Mouse (Mus musculus) liver, postnatal 0 days (tissue): ENCODE results near the gene Atp6v1g1. TPM values are rescaled to one million over a fixed set of nuclear protein-coding genes. Genes with fewer than 3 reads are reported as not detected.
A peak's percentile ranks its signal among the peaks of the same experiment; 100 is the strongest.

Source experiments
- ATAC-seq: fragments of 200-750 bp; cut with Nextera tagmentation; 2 replicates; pipeline ENCODE4 v1.8.0; 2017; ENCODE audit warnings: mild to moderate bottlenecking, moderate library complexity
- DNase-seq: peaks from one replicate; pipeline ENCODE4 v3.0.0-alpha.2; 2016
- H3K27ac ChIP-seq: fragments of 300-500 bp; sonication (generic); 2 replicates; pipeline ENCODE4 v1.5.1; 2014; ENCODE audit warnings: antibody characterized with exemption, moderate library complexity, mild to moderate bottlenecking, low read depth
- H3K27me3 ChIP-seq: fragments of 300-500 bp; sonication (generic); 2 replicates; pipeline ENCODE4 v1.6.1; 2014; ENCODE audit warnings: low read length, control low read depth, mixed read lengths; ENCODE audit not compliant: insufficient read depth
- H3K36me3 ChIP-seq: fragments of 300-500 bp; sonication (generic); replicated peaks from 2 replicates; pipeline ENCODE4 v1.6.1; 2014; ENCODE audit warnings: mild to moderate bottlenecking, control low read depth, low read length, moderate library complexity, mixed read lengths; ENCODE audit not compliant: insufficient read depth
- H3K4me1 ChIP-seq: fragments of 300-500 bp; sonication (generic); 2 replicates; pipeline ENCODE4 v1.6.1; 2014; ENCODE audit warnings: antibody characterized with exemption, mild to moderate bottlenecking, control low read depth; ENCODE audit not compliant: insufficient read depth
- H3K4me2 ChIP-seq: fragments of 300-500 bp; sonication (generic); 2 replicates; pipeline ENCODE4 v1.6.1; 2014; ENCODE audit warnings: low read depth, mild to moderate bottlenecking, low read length, moderate library complexity, mixed read lengths
- H3K4me3 ChIP-seq: fragments of 300-500 bp; sonication (generic); 2 replicates; pipeline ENCODE4 v1.5.1; 2014; ENCODE audit warnings: low read depth, low read length
- H3K9ac ChIP-seq: fragments of 300-500 bp; sonication (generic); replicated peaks from 2 replicates; pipeline ENCODE4 v1.6.1; 2014; ENCODE audit warnings: mild to moderate bottlenecking, moderate library complexity
- H3K9me3 ChIP-seq: fragments of 300-500 bp; sonication (generic); 2 replicates; pipeline ENCODE4 v1.6.1; 2016; ENCODE audit warnings: mild to moderate bottlenecking, control low read depth, low read length, mixed read lengths
- CTCF ChIP-seq: sonication (generic); IDR thresholded peaks from 2 replicates; pipeline ENCODE4 v1.5.1; 2016; ENCODE audit warnings: antibody characterized with exemption, low read depth
- EP300 ChIP-seq: IDR thresholded peaks from 2 replicates; pipeline ENCODE4 v1.6.1; 2016; ENCODE audit warnings: antibody characterized with exemption, low read depth, mild to moderate bottlenecking
- WGBS: fragments of 180-500 bp; shearing (Covaris S2); extraction: QIAGEN DNeasy Blood & Tissue Kit; methylation state at CpG from one replicate; pipeline ENCODE4 v1.1.7; 2014; ENCODE audit not compliant: insufficient replicate concordance; 5-methylcytosine and 5-hydroxymethylcytosine counted together
- polyA plus RNA-seq: library from polyadenylated mRNA; unstranded; fragments of >200 nt; fragmentation: Nextera tagmentation; extraction: Ambion mirVana; gene quantifications from 2 replicates; pipeline ENCODE4 v1.2.1, GENCODE M21; 2015

Atp6v1g1 gene
- polyA plus RNA-seq, 1 experiment from 2014 or later, result 152 TPM

GRCm38 (mm10) chr4:63503949-63504348 lies 40.6 kb upstream of the Atp6v1g1 start:
- H3K4me2 ChIP-seq, result no peak overlapping the region
- DNase-seq (no peak), ATAC-seq (no peak)
- no peak overlapping the region for H3K27ac ChIP-seq
- WGBS, result 46% methylated on average over 5 of the region's 5 CpGs
- H3K4me1 ChIP-seq, result no peaks in the 10 kb centered on the region
- no peak overlapping the region for H3K4me3 ChIP-seq
- TF ChIP-seq EP300 (no peak), CTCF (no peak)
- no peak overlapping the region for H3K9ac ChIP-seq
- H3K36me3 ChIP-seq, result no peaks in the 10 kb centered on the region
- no peaks in the 10 kb centered on the region for H3K9me3 ChIP-seq
- H3K27me3 ChIP-seq, result peaks cover 8% of the 10 kb centered on the region; the same call in 1 of the 2 replicates

GRCm38 (mm10) chr4:63507478-63507877 lies 37.1 kb upstream of the Atp6v1g1 start:
- TF ChIP-seq CTCF (no peak), EP300 (no peak)
- no peaks in the 10 kb centered on the region for H3K27me3 ChIP-seq
- H3K4me1 ChIP-seq, result no peaks in the 10 kb centered on the region
- H3K36me3 ChIP-seq, result no peaks in the 10 kb centered on the region
- no peak overlapping the region for H3K4me2 ChIP-seq
- WGBS, result 70% methylated on average over 5 of the region's 5 CpGs
- ATAC-seq (no peak), DNase-seq (no peak)
- no peaks in the 10 kb centered on the region for H3K9me3 ChIP-seq
- H3K9ac ChIP-seq, result no peak overlapping the region
- H3K4me3 ChIP-seq, result no peak overlapping the region
- H3K27ac ChIP-seq, result no peak overlapping the region

GRCm38 (mm10) chr4:63508232-63508631 lies 36.3 kb upstream of the Atp6v1g1 start:
- no peaks in the 10 kb centered on the region for H3K4me1 ChIP-seq
- no peaks in the 10 kb centered on the region for H3K9me3 ChIP-seq
- no peaks in the 10 kb centered on the region for H3K27me3 ChIP-seq
- H3K4me2 ChIP-seq, result no peak overlapping the region
- TF ChIP-seq CTCF (peak; percentile 82), EP300 (no peak)
- no peak overlapping the region for H3K4me3 ChIP-seq
- 17% methylated on average over 4 of the region's 4 CpGs for WGBS
- DNase-seq, result peak; percentile 86
- H3K36me3 ChIP-seq, result no peaks in the 10 kb centered on the region
- no peak overlapping the region for H3K9ac ChIP-seq
- peak; percentile 55 for ATAC-seq
- no peak overlapping the region for H3K27ac ChIP-seq

GRCm38 (mm10) chr4:63512921-63513320 lies 31.7 kb upstream of the Atp6v1g1 start:
- Histone ChIP-seq H3K27me3 (no peaks in the 10 kb centered on the region), H3K9me3 (no peaks in the 10 kb centered on the region), H3K9ac (no peak overlapping the region), H3K36me3 (no peaks in the 10 kb centered on the region), H3K4me3 (no peak overlapping the region), H3K4me2 (no peak overlapping the region), H3K4me1 (no peaks in the 10 kb centered on the region), H3K27ac (no peak overlapping the region)
- no peak for DNase-seq
- WGBS, result 65% methylated on average over 2 of the region's 2 CpGs
- ATAC-seq, result no peak
- TF ChIP-seq EP300, result no peak
- no peak for TF ChIP-seq CTCF

- Histone ChIP-seq H3K9me3 (no peaks in the 10 kb centered on the region), H3K27ac (no peak overlapping the region), H3K9ac (no peak overlapping the region), H3K27me3 (no peaks in the 10 kb centered on the region), H3K36me3 (no peaks in the 10 kb centered on the region), H3K4me1 (no peaks in the 10 kb centered on the region), H3K4me2 (no peak overlapping the region), H3K4me3 (no peak overlapping the region)
- TF ChIP-seq EP300 (no peak), CTCF (no peak)
- no peak for DNase-seq
- no peak for ATAC-seq
- WGBS, result 64% methylated on average over 4 of the region's 4 CpGs
These were observed 30.1 kb upstream of the Atp6v1g1 start for GRCm38 (mm10) chr4:63514454-63514984.

GRCm38 (mm10) chr4:63515021-63515420 lies 29.6 kb upstream of the Atp6v1g1 start:
- H3K36me3 ChIP-seq, result no peaks in the 10 kb centered on the region
- H3K27ac ChIP-seq, result no peak overlapping the region
- H3K4me3 ChIP-seq, result no peak overlapping the region
- no peak for TF ChIP-seq CTCF
- no peak for TF ChIP-seq EP300
- no peak for DNase-seq
- no peak overlapping the region for H3K9ac ChIP-seq
- H3K9me3 ChIP-seq, result no peaks in the 10 kb centered on the region
- no peaks in the 10 kb centered on the region for H3K4me1 ChIP-seq
- 47% methylated on average over 5 of the region's 5 CpGs for WGBS
- no peak for ATAC-seq
- no peaks in the 10 kb centered on the region for H3K27me3 ChIP-seq
- H3K4me2 ChIP-seq, result no peak overlapping the region

GRCm38 (mm10) chr4:63521813-63522419 lies 22.7 kb upstream of the Atp6v1g1 start:
- DNase-seq (no peak), ATAC-seq (no peak)
- no peak overlapping the region for H3K4me3 ChIP-seq
- no peak overlapping the region for H3K9ac ChIP-seq
- 69% methylated on average over 2 of the region's 2 CpGs for WGBS
- H3K36me3 ChIP-seq, result no peaks in the 10 kb centered on the region
- no peak for TF ChIP-seq EP300
- TF ChIP-seq CTCF, result no peak
- no peaks in the 10 kb centered on the region for H3K9me3 ChIP-seq
- no peak overlapping the region for H3K4me2 ChIP-seq
- no peaks in the 10 kb centered on the region for H3K27me3 ChIP-seq
- H3K27ac ChIP-seq, result no peak overlapping the region
- no peaks in the 10 kb centered on the region for H3K4me1 ChIP-seq
